Mouse (Mus musculus) spleen, embryonic (tissue): ENCODE results near the gene Gm20708.

Experiments
- CTCF ChIA-PET: fragments of 350-600 bp; sonication (Branson Sonifier 250); formaldehyde crosslinking; loops from one replicate; lab custom pipeline; 2022; lab: Charles Lee

The Gm20708 gene

GRCm38 (mm10) chr11:117882208-117882607 is 72.7 kb downstream of the Gm20708 start:
- CTCF ChIA-PET, result interaction anchor here (0.6 kb wide), 2 partner anchors 30 to 46 kb away, joined by 3 to 9 read pairs; no protein-coding TSS in a partner anchor

- CTCF ChIA-PET, result interaction anchor here (0.6 kb wide), 1 partner anchor 503 kb away, joined by 4 read pairs; no protein-coding TSS in a partner anchor
Observed at GRCm38 (mm10) chr11:117886000-117886399, 76.5 kb downstream of the Gm20708 start.

GRCm38 (mm10) chr11:117888168-117888852 is 78.8 kb downstream of the Gm20708 start:
- CTCF ChIA-PET, result no interaction called here

- CTCF ChIA-PET, result interaction anchor here (0.6 kb wide), 1 partner anchor 19 kb away, joined by 4 read pairs; no protein-coding TSS in a partner anchor
Observed at GRCm38 (mm10) chr11:117888853-117889822, 79.7 kb downstream of the Gm20708 start.
